31 mouse cellular contexts compared by ENCODE assay signal in the genomic region with DNA sequence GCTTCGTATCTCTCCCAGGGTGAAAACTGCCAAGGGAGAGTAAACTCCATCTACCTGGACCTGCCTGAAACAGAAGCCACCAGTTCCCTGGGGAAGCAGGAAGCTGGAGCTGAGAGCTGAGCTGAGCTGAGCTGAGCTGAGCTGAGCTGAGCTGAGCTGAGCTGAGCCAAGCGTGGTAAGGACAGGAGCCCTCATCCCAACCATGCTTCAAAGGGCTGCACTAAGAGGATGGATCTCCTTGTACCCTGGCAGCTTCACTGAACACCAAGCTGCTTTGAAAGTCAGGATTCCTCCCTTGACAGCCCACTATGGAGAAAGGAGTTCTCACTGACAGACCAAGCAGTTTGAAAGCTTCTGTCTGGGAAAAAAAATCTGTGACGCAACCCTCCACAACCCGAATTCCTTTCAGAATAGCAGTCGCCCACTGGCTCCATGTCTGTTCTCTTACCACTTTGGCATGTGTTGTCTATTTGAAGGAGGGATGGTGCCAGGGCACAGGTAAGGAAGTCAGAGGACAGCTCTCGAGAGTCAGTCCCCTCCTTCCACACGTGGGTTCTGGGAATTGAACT. TPM values are rescaled to one million over a fixed set of nuclear protein-coding genes. Genes with fewer than 3 reads are reported as not detected.
A peak's percentile ranks its signal among the peaks of the same experiment; 100 is the strongest.
DNase-seq lines count a peak whose midpoint lies in the region; ATAC-seq lines count a peak whose summit lies in the region.
"Had no signal": no experiment of that assay in that cellular context is flagged by ENCODE, and none has a peak within 500 bp of the region (broad histone marks: within the 10 kb centered on the region; RNA-seq: fewer than 3 reads in every experiment).

No protein-coding gene starts in this region.

- H3K9me3 ChIP-seq in liver, embryonic 13.5 days (replicated peaks) = no peaks in the 10 kb centered on the region
- no peaks in the 10 kb centered on the region for H3K9me3 ChIP-seq in liver, embryonic 11.5 days (ENCODE audit: control insufficient read depth, low read length)
- H3K9me3 ChIP-seq: embryonic facial prominence, embryonic 10.5 days; embryonic facial prominence, embryonic 15.5 days; forebrain, embryonic 12.5 days; hindbrain, embryonic 13.5 days; limb, embryonic 10.5 days; limb, embryonic 15.5 days; stomach, embryonic 15.5 days had no signal

- no peak for ATAC-seq in liver, embryonic 13.5 days (ENCODE audit: low read depth)
- no peak for ATAC-seq in liver, embryonic 11.5 days (replicated peaks; ENCODE audit: low FRiP score)
- ATAC-seq: activated CD4-positive, CD25-positive, alpha-beta regulatory T cell, adult 4 months; forebrain, postnatal 0 days; intestine, embryonic 16.5 days had no signal

- WGBS in liver, embryonic 13.5 days (ENCODE audit: insufficient replicate concordance) = 76% methylated on average over 7 of the region's 7 CpGs
- 78% methylated on average over 7 of the region's 7 CpGs for WGBS in liver, embryonic 11.5 days

- H3K4me2 ChIP-seq in liver, embryonic 13.5 days = no peak overlapping the region
- H3K4me2 ChIP-seq in liver, embryonic 11.5 days = no peak overlapping the region
- H3K4me2 ChIP-seq: embryonic facial prominence, embryonic 15.5 days; forebrain, embryonic 12.5 days; heart, embryonic 11.5 days; hindbrain, embryonic 13.5 days; limb, embryonic 15.5 days; lung, embryonic 14.5 days; stomach, embryonic 15.5 days had no signal

- DNase-seq in heart, adult 11 months = peak; percentile 79
- DNase-seq in heart, adult 8-10 months (ENCODE audit: low spot score) = no peak
- DNase-seq in liver, embryonic 13.5 days = no peak
- DNase-seq in liver, embryonic 11.5 days (ENCODE audit: low spot score) = no peak
- DNase-seq in NIH3T3 (ENCODE audit: low read depth) = peak; percentile 75
- no peak for DNase-seq in adrenal gland, adult 2 months
- DNase-seq: adrenal gland, postnatal 10 days; cerebellum, adult 18-20 months; cerebellum, postnatal 14 days; forebrain, postnatal 0 days; heart, postnatal 4 days; kidney, adult 8-10 months; kidney, postnatal 4 days; layer of hippocampus, adult 9-11 months; lung, embryonic 14.5 days; midbrain, embryonic 14.5 days; retina, postnatal 1 day; right cerebral cortex, postnatal 25 days; thymus, postnatal 14 days had no signal

- H3K27me3 ChIP-seq in liver, embryonic 13.5 days = no peaks in the 10 kb centered on the region
- H3K27me3 ChIP-seq in liver, embryonic 11.5 days (replicated peaks; ENCODE audit: control insufficient read depth, insufficient read depth, low read length) = no peaks in the 10 kb centered on the region
- H3K27me3 ChIP-seq: embryonic facial prominence, embryonic 15.5 days; forebrain, embryonic 12.5 days; hindbrain, embryonic 13.5 days; limb, embryonic 15.5 days; stomach, embryonic 15.5 days had no signal

- peaks cover 46% of the 10 kb centered on the region for H3K36me3 ChIP-seq in liver, embryonic 13.5 days
- no peaks in the 10 kb centered on the region for H3K36me3 ChIP-seq in liver, embryonic 11.5 days (ENCODE audit: control insufficient read depth, insufficient read depth, low read length)
- H3K36me3 ChIP-seq: embryonic facial prominence, embryonic 10.5 days; embryonic facial prominence, embryonic 15.5 days; forebrain, embryonic 12.5 days; hindbrain, embryonic 13.5 days; limb, embryonic 10.5 days; limb, embryonic 15.5 days; stomach, embryonic 15.5 days had no signal

- no peak overlapping the region for H3K4me3 ChIP-seq in liver, embryonic 13.5 days (replicated peaks)
- no peak overlapping the region for H3K4me3 ChIP-seq in liver, embryonic 11.5 days (ENCODE audit: low read depth, low read length)
- H3K4me3 ChIP-seq in brown adipose tissue, adult 24 weeks (ENCODE audit: insufficient read depth, low read depth, low read length) = no peak overlapping the region
- H3K4me3 ChIP-seq: embryonic facial prominence, embryonic 10.5 days; embryonic facial prominence, embryonic 15.5 days; forebrain, embryonic 12.5 days; hindbrain, embryonic 13.5 days; limb, embryonic 10.5 days; limb, embryonic 15.5 days; stomach, embryonic 15.5 days had no signal

- H3K27ac ChIP-seq in liver, embryonic 13.5 days = 0 out of 2 replicates have a peak overlapping the region, but pooled peaks have one; percentile 45
- no peak overlapping the region for H3K27ac ChIP-seq in liver, embryonic 11.5 days (ENCODE audit: low read depth, low read length)
- H3K27ac ChIP-seq in brown adipose tissue, adult 24 weeks (replicated peaks; ENCODE audit: low read depth, low read length) = peak overlapping the region; percentile 66
- H3K27ac ChIP-seq: embryonic facial prominence, embryonic 10.5 days; embryonic facial prominence, embryonic 15.5 days; forebrain, embryonic 12.5 days; hindbrain, embryonic 13.5 days; kidney, postnatal 0 days; limb, embryonic 10.5 days; limb, embryonic 15.5 days; stomach, embryonic 15.5 days had no signal

- peaks cover 70% of the 10 kb centered on the region for H3K4me1 ChIP-seq in liver, embryonic 13.5 days (replicated peaks)
- 0 out of 2 replicates have a peak, but pooled peaks cover 7% of the 10 kb centered on the region for H3K4me1 ChIP-seq in liver, embryonic 11.5 days (replicated peaks; ENCODE audit: control insufficient read depth, insufficient read depth, low read length)
- H3K4me1 ChIP-seq in brown adipose tissue, adult 24 weeks (ENCODE audit: control insufficient read depth, insufficient read depth, insufficient read length, low read length) = peaks cover 2% of the 10 kb centered on the region
- H3K4me1 ChIP-seq: embryonic facial prominence, embryonic 15.5 days; forebrain, embryonic 12.5 days; hindbrain, embryonic 13.5 days; limb, embryonic 10.5 days; limb, embryonic 15.5 days; stomach, embryonic 15.5 days had no signal

- H3K9ac ChIP-seq in liver, embryonic 13.5 days = no peak overlapping the region
- no peak overlapping the region for H3K9ac ChIP-seq in liver, embryonic 11.5 days (ENCODE audit: low read depth, low read length)
- H3K9ac ChIP-seq: embryonic facial prominence, embryonic 15.5 days; forebrain, embryonic 12.5 days; forebrain, postnatal 0 days; hindbrain, embryonic 13.5 days; limb, embryonic 15.5 days; lung, embryonic 14.5 days; stomach, embryonic 15.5 days had no signal

RNA-seq across cellular contexts. Expression of a gene that starts 28.5 kb away (rescaled TPM):
- 10 to 100 TPM; 19.3 to 24.6 (median 19.9) TPM for total RNA-seq in heart, adult 8-10 months (2022)
- polyA plus RNA-seq in liver, embryonic 13.5 days (2015; fragmentation: Nextera tagmentation; extraction: Ambion mirVana) = 75.1 and 80.8 TPM in 2 replicates
- polyA plus RNA-seq in liver, embryonic 11.5 days (2014; fragmentation: Nextera tagmentation; extraction: Ambion mirVana) = 46.9 and 49.2 TPM in 2 replicates
- polyA plus RNA-seq in brown adipose tissue, adult 24 weeks (2012; ENCODE audit: insufficient read depth, insufficient read length, missing spikeins) = 15.4 and 16.1 TPM in 2 replicates
- 10 to 100 TPM; 21.1 to 24.2 TPM for total RNA-seq in adrenal gland, adult 2 months (2021)
- polyA plus RNA-seq in adrenal gland, adult 2 months (2012; rRNA removed) = 6.8 and 11.5 TPM in 2 replicates

Comparison
In these comparisons a context has a peak if more than half of its experiments do, and no peak if none do; other contexts are left out.
1. DNase-seq: peak in heart, adult 11 months (single experiment) and NIH3T3 (single experiment); none in heart, adult 8-10 months (single experiment), liver, embryonic 13.5 days (single experiment), liver, embryonic 11.5 days (single experiment) and adrenal gland, adult 2 months (single experiment).